Mouse (Mus musculus) heart, embryonic 12.5 days (tissue): ENCODE results near the gene Kdm2b. TPM values are rescaled to one million over a fixed set of nuclear protein-coding genes. Genes with fewer than 3 reads are reported as not detected.
A peak's percentile ranks its signal among the peaks of the same experiment; 100 is the strongest.

Experiments used
- ATAC-seq: fragments of 200-750 bp; cut with Nextera tagmentation; 2 replicates; pipeline ENCODE4 v1.8.0; 2017; ENCODE audit warnings: moderate TSS enrichment, moderate library complexity; ENCODE audit not compliant: insufficient number of reproducible peaks, low FRiP score
- H3K27ac ChIP-seq: fragments of 300-500 bp; sonication (generic); 2 replicates; pipeline ENCODE4 v1.5.1; 2016; ENCODE audit warnings: mild to moderate bottlenecking, moderate library complexity; ENCODE audit not compliant: poor library complexity, severe bottlenecking
- H3K27me3 ChIP-seq: fragments of 300-500 bp; sonication (generic); replicated peaks from 2 replicates; pipeline ENCODE4 v1.6.1; 2016; ENCODE audit warnings: mild to moderate bottlenecking, moderate library complexity
- H3K36me3 ChIP-seq: fragments of 300-500 bp; sonication (generic); 2 replicates; pipeline ENCODE4 v1.6.1; 2016; ENCODE audit warnings: mild to moderate bottlenecking, moderate library complexity
- H3K4me1 ChIP-seq: fragments of 300-500 bp; sonication (generic); replicated peaks from 2 replicates; pipeline ENCODE4 v1.6.1; 2016; ENCODE audit warnings: mild to moderate bottlenecking
- H3K4me2 ChIP-seq: fragments of 300-500 bp; sonication (generic); 2 replicates; pipeline ENCODE4 v1.6.1; 2016; ENCODE audit warnings: mild to moderate bottlenecking, moderate library complexity
- H3K4me3 ChIP-seq: fragments of 300-500 bp; sonication (generic); 2 replicates; pipeline ENCODE4 v1.5.1; 2016; ENCODE audit warnings: mild to moderate bottlenecking
- H3K9ac ChIP-seq: fragments of 300-500 bp; sonication (generic); 2 replicates; pipeline ENCODE4 v1.6.1; 2016; ENCODE audit warnings: mild to moderate bottlenecking, moderate library complexity
- H3K9me3 ChIP-seq: fragments of 300-500 bp; sonication (generic); replicated peaks from 2 replicates; pipeline ENCODE4 v1.6.1; 2016; ENCODE audit warnings: mild to moderate bottlenecking, moderate library complexity
- WGBS: fragments of 180-500 bp; shearing (Covaris S2); methylation state at CpG from one replicate; pipeline ENCODE4 v1.1.7; 2016; 5-methylcytosine and 5-hydroxymethylcytosine counted together
- polyA plus RNA-seq: library from polyadenylated mRNA; unstranded; fragments of >200 nt; fragmentation: Nextera tagmentation; extraction: Ambion mirVana; gene quantifications from 2 replicates; pipeline ENCODE4 v1.2.1, GENCODE M21; 2016

Gene Kdm2b
- 38.6 and 39.8 TPM in 2 replicates for polyA plus RNA-seq

GRCm38 (mm10) chr5:122989551-122990330 lies at the start of gene Kdm2b:
Kdm2b (minus strand) TSS chr5:122989823.
- H3K9ac ChIP-seq: peak within 1 kb of the TSS; percentile 86
- no peaks in the 10 kb centered on the region for H3K9me3 ChIP-seq
- H3K36me3 ChIP-seq: no peaks in the 10 kb centered on the region
- WGBS: 3% methylated on average over 15 of the region's 15 CpGs
- H3K4me2 ChIP-seq: peak within 1 kb of the TSS; percentile 100
- ATAC-seq: 0 out of 2 replicates have a peak, but pooled peaks have one; percentile 20
- no peaks in the 10 kb centered on the region for H3K27me3 ChIP-seq
- H3K4me1 ChIP-seq: peaks cover 59% of the 10 kb centered on the region
- H3K27ac ChIP-seq: peak within 1 kb of the TSS; percentile 92
- H3K4me3 ChIP-seq: peak within 1 kb of the TSS; percentile 70

- 3% methylated on average over 25 of the region's 25 CpGs for WGBS
- Histone ChIP-seq H3K4me1 (peaks cover 13% of the 10 kb centered on the region; the same call in 1 of the 2 replicates), H3K4me2 (peak overlapping the region; percentile 80), H3K4me3 (peak overlapping the region; percentile 44), H3K27me3 (no peaks in the 10 kb centered on the region), H3K9me3 (no peaks in the 10 kb centered on the region), H3K36me3 (no peaks in the 10 kb centered on the region), H3K9ac (peak overlapping the region; percentile 49; the same call in 1 of the 2 replicates), H3K27ac (no peak overlapping the region)
- peak; percentile 82 for ATAC-seq
Observed at GRCm38 (mm10) chr5:123039120-123039752, 49.6 kb upstream of the Kdm2b start.

- Histone ChIP-seq H3K36me3 (no peaks in the 10 kb centered on the region), H3K27ac (no peak overlapping the region), H3K9ac (no peak overlapping the region), H3K9me3 (no peaks in the 10 kb centered on the region), H3K4me1 (peaks cover 13% of the 10 kb centered on the region; the same call in 1 of the 2 replicates), H3K27me3 (no peaks in the 10 kb centered on the region), H3K4me2 (no peak overlapping the region), H3K4me3 (no peak overlapping the region)
- ATAC-seq: no peak
- 79% methylated on average over 5 of the region's 5 CpGs for WGBS
Observed at GRCm38 (mm10) chr5:123038115-123038514, 48.5 kb upstream of the Kdm2b start.

- Histone ChIP-seq H3K4me2 (no peak overlapping the region), H3K27me3 (no peaks in the 10 kb centered on the region), H3K9me3 (no peaks in the 10 kb centered on the region), H3K36me3 (peaks cover 19% of the 10 kb centered on the region), H3K9ac (no peak overlapping the region), H3K4me1 (peaks cover 9% of the 10 kb centered on the region; the same call in 1 of the 2 replicates), H3K4me3 (no peak overlapping the region), H3K27ac (no peak overlapping the region)
- no peak for ATAC-seq
- 36% methylated on average over 6 of the region's 6 CpGs for WGBS
Observed at GRCm38 (mm10) chr5:123035564-123035963, 45.9 kb upstream of the Kdm2b start.

- Histone ChIP-seq H3K9ac (no peak overlapping the region), H3K4me2 (no peak overlapping the region), H3K27me3 (no peaks in the 10 kb centered on the region), H3K9me3 (no peaks in the 10 kb centered on the region), H3K4me3 (no peak overlapping the region), H3K36me3 (peaks cover 24% of the 10 kb centered on the region), H3K4me1 (peaks cover 9% of the 10 kb centered on the region; the same call in 1 of the 2 replicates), H3K27ac (no peak overlapping the region)
- no peak for ATAC-seq
- WGBS: 87% methylated on average over 4 of the region's 4 CpGs
Observed at GRCm38 (mm10) chr5:123035089-123035488, 45.5 kb upstream of the Kdm2b start.

GRCm38 (mm10) chr5:123033646-123034160 lies 44.1 kb upstream of the Kdm2b start:
- WGBS: 75% methylated on average over 7 of the region's 7 CpGs

GRCm38 (mm10) chr5:123031312-123031711 lies 41.7 kb upstream of the Kdm2b start:
- Histone ChIP-seq H3K9ac (no peak overlapping the region), H3K4me3 (no peak overlapping the region), H3K27ac (no peak overlapping the region), H3K9me3 (no peaks in the 10 kb centered on the region), H3K4me2 (no peak overlapping the region), H3K36me3 (peaks cover 36% of the 10 kb centered on the region), H3K27me3 (no peaks in the 10 kb centered on the region), H3K4me1 (peaks cover 15% of the 10 kb centered on the region)
- ATAC-seq: no peak
- WGBS: 85% methylated on average over 3 of the region's 3 CpGs

More at GRCm38 (mm10) chr5:123033646-123034160, 44.1 kb upstream of the Kdm2b start:
- Histone ChIP-seq H3K36me3 (peaks cover 36% of the 10 kb centered on the region), H3K9me3 (no peaks in the 10 kb centered on the region), H3K27me3 (no peaks in the 10 kb centered on the region), H3K9ac (no peak overlapping the region), H3K27ac (no peak overlapping the region), H3K4me1 (no peaks in the 10 kb centered on the region; the same call in 1 of the 2 replicates), H3K4me2 (no peak overlapping the region), H3K4me3 (no peak overlapping the region)
- ATAC-seq: no peak

GRCm38 (mm10) chr5:123029729-123030128 lies 40.1 kb upstream of the Kdm2b start:
- ATAC-seq: no peak
- H3K36me3 ChIP-seq: peaks cover 36% of the 10 kb centered on the region
- no peak overlapping the region for H3K9ac ChIP-seq
- H3K9me3 ChIP-seq: no peaks in the 10 kb centered on the region
- H3K4me3 ChIP-seq: no peak overlapping the region
- H3K4me1 ChIP-seq: peaks cover 18% of the 10 kb centered on the region
- H3K27ac ChIP-seq: no peak overlapping the region
- no peaks in the 10 kb centered on the region for H3K27me3 ChIP-seq
- 81% methylated on average over 7 of the region's 7 CpGs for WGBS
- H3K4me2 ChIP-seq: no peak overlapping the region

GRCm38 (mm10) chr5:123027436-123027835 lies 37.8 kb upstream of the Kdm2b start:
- 0 out of 2 replicates have a peak overlapping the region, but pooled peaks have one; percentile 2 for H3K27ac ChIP-seq
- no peak overlapping the region for H3K4me3 ChIP-seq
- no peak overlapping the region for H3K4me2 ChIP-seq
- H3K9ac ChIP-seq: no peak overlapping the region
- no peaks in the 10 kb centered on the region for H3K9me3 ChIP-seq
- no peaks in the 10 kb centered on the region for H3K27me3 ChIP-seq
- 57% methylated on average over 6 of the region's 6 CpGs for WGBS
- peaks cover 24% of the 10 kb centered on the region for H3K4me1 ChIP-seq
- H3K36me3 ChIP-seq: peaks cover 34% of the 10 kb centered on the region
- ATAC-seq: no peak

- Histone ChIP-seq H3K36me3 (peaks cover 25% of the 10 kb centered on the region), H3K4me2 (no peak overlapping the region), H3K27ac (peak overlapping the region; percentile 19; the same call in 1 of the 2 replicates), H3K9me3 (no peaks in the 10 kb centered on the region), H3K9ac (no peak overlapping the region), H3K27me3 (no peaks in the 10 kb centered on the region), H3K4me3 (no peak overlapping the region), H3K4me1 (peaks cover 24% of the 10 kb centered on the region)
- WGBS: 63% methylated on average over 6 of the region's 6 CpGs
- ATAC-seq: no peak
Observed at GRCm38 (mm10) chr5:123026414-123026813, 36.8 kb upstream of the Kdm2b start.

- Histone ChIP-seq H3K27me3 (no peaks in the 10 kb centered on the region), H3K4me1 (peaks cover 30% of the 10 kb centered on the region), H3K4me3 (no peak overlapping the region), H3K4me2 (no peak overlapping the region), H3K36me3 (peaks cover 13% of the 10 kb centered on the region), H3K9me3 (no peaks in the 10 kb centered on the region), H3K9ac (no peak overlapping the region), H3K27ac (no peak overlapping the region)
- 86% methylated on average over 9 of the region's 9 CpGs for WGBS
- ATAC-seq: no peak
Observed at GRCm38 (mm10) chr5:123024965-123025573, 35.4 kb upstream of the Kdm2b start.
